Mouse (Mus musculus) myocyte (in vitro differentiated cells): ENCODE data around the gene Clmn. TPM values are rescaled to one million over a fixed set of nuclear protein-coding genes. Genes with fewer than 3 reads are reported as not detected.

ENCODE experiments used
- H3K27me3 ChIP-seq: one replicate; pipeline ENCODE4 v1.6.1; 2011; ENCODE audit not compliant: control insufficient read depth, insufficient read depth, insufficient read length
- H3K36me3 ChIP-seq: one replicate; pipeline ENCODE4 v1.6.1; 2011; ENCODE audit not compliant: control insufficient read depth, insufficient read depth
- H3K4me2 ChIP-seq: one replicate; pipeline ENCODE4 v1.6.1; 2011; ENCODE audit warnings: low read depth, control low read depth
- H3K4me3 ChIP-seq: one replicate; pipeline ENCODE4 v1.5.1; 2011; ENCODE audit warnings: mild to moderate bottlenecking, control low read depth, moderate library complexity
- H3K79me2 ChIP-seq: one replicate; pipeline ENCODE4 v1.6.1; 2011; ENCODE audit not compliant: control insufficient read depth, insufficient read depth
- H3ac ChIP-seq: one replicate; pipeline ENCODE4 v1.6.1; 2011; ENCODE audit not compliant: control insufficient read depth, insufficient read length
- CEBPB ChIP-seq: IDR thresholded peaks from 2 replicates; pipeline ENCODE4 v1.6.1; 2011; ENCODE audit warnings: mild to moderate bottlenecking, moderate library complexity; ENCODE audit not compliant: poor library complexity, insufficient read depth, severe bottlenecking
- E2F4 ChIP-seq: IDR thresholded peaks from one replicate; pipeline ENCODE4 v1.6.1; 2011; ENCODE audit warnings: mild to moderate bottlenecking, control low read depth, moderate library complexity; ENCODE audit not compliant: insufficient read depth
- MAX ChIP-seq: IDR thresholded peaks from one replicate; pipeline ENCODE4 v1.6.1; 2011; ENCODE audit warnings: low read depth, mild to moderate bottlenecking, control low read depth
- MYOD1 ChIP-seq, 3 experiments: IDR thresholded peaks; one replicate each; pipeline ENCODE4 v1.6.1; 2011; ENCODE audit warnings: control low read depth in 2 of 3, low read depth in 2 of 3, mild to moderate bottlenecking in 2 of 3, moderate library complexity in 1 of 3; ENCODE audit not compliant: insufficient read length in 2 of 3, control insufficient read depth in 1 of 3
- MYOG ChIP-seq, 3 experiments: IDR thresholded peaks; one replicate each; pipeline ENCODE4 v1.6.1; 2011; ENCODE audit warnings: control low read depth in 2 of 3, low read depth in 2 of 3, mild to moderate bottlenecking in 2 of 3; ENCODE audit not compliant: insufficient read length in 2 of 3, control insufficient read depth in 1 of 3, insufficient read depth in 1 of 3
- POLR2A ChIP-seq: IDR thresholded peaks from one replicate; pipeline ENCODE4 v1.6.1; 2011; ENCODE audit warnings: low read depth, mild to moderate bottlenecking, control low read depth, moderate library complexity; ENCODE audit not compliant: insufficient read length
- POLR2AphosphoS2 ChIP-seq: IDR thresholded peaks from one replicate; pipeline ENCODE4 v1.6.1; 2011; ENCODE audit warnings: low read depth, control low read depth; ENCODE audit not compliant: insufficient read length
- REST ChIP-seq: IDR thresholded peaks from one replicate; pipeline ENCODE4 v1.6.1; 2011; ENCODE audit warnings: mild to moderate bottlenecking, control low read depth, moderate library complexity; ENCODE audit not compliant: insufficient read depth, insufficient read length
- SRF ChIP-seq: IDR thresholded peaks from one replicate; pipeline ENCODE4 v1.6.1; 2011; ENCODE audit warnings: low read depth; ENCODE audit not compliant: control insufficient read depth, insufficient read length
- TCF12 ChIP-seq: IDR thresholded peaks from one replicate; pipeline ENCODE4 v1.6.1; 2011; ENCODE audit warnings: mild to moderate bottlenecking, control low read depth; ENCODE audit not compliant: poor library complexity, insufficient read depth, severe bottlenecking
- TCF3 ChIP-seq: IDR thresholded peaks from one replicate; pipeline ENCODE4 v1.6.1; 2011; ENCODE audit warnings: low read depth, control low read depth; ENCODE audit not compliant: insufficient read length
- USF1 ChIP-seq: IDR thresholded peaks from one replicate; pipeline ENCODE4 v1.6.1; 2011; ENCODE audit warnings: low read depth, mild to moderate bottlenecking, control low read depth, moderate library complexity
- polyA plus RNA-seq: library from polyadenylated mRNA; unstranded; fragments of >200 nt; fragmentation: generic; extraction: Trizol; gene quantifications from one replicate; pipeline ENCODE4 v1.2.1, GENCODE M21; 2012; ENCODE audit warnings: missing spikeins

Gene Clmn
- polyA plus RNA-seq, 1 experiment, result 0.07 TPM

DNA sequence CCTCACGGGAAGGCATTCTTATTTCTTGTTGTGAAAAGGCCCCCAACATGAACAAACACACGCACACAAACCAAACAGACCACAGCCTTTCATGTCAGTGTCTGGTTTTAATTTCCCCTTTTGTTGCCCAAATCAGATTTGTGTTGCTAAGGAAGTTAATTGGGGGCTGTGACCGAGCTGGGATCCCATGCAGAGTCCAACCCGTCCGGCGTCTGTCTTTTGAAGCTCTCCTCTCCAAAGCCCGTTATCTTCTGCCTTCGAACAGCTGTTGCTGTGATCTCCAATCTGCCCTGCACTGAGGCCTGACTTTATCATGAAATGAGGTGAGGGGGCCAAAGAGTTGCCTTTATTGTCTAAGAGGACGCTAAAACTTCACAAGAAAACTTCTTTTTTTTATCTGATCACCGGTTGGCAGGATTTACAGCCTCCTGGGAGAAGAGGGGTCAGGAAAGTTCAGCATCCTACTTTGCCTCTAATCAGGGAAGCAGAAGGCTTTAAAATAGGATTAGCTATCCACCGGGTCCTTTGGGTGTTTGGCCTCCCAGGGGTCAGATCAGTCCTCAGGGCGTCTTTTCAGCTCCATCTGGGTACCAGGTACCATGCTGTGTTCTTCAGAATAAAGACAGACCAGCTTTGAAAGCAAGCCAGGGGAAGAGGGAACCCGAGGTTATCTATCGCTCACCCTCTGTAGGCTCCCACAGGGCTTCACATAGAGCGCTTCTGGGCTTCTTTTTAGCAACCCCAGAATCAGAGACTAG, 43.3 kb upstream of the Clmn start:
- H3K4me2 ChIP-seq, result no peak overlapping the region

DNA sequence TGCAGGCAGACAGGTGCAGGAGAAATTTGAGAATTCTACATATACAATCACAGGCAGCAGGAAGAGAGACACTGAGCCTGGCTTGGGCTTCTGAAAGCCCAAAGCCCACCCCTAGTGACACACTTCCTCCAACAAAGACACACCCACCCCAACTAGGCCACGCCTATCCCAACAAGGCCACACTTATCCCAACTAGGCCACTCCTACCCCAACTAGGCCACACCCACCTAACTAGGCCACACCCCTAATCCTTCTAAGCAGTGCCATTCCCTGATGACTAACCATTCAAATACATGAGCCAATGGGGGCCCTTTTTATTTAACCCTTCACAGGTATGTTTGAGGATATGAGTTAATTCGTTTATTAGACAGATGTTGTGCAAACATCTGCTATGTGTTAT, 42.3 kb upstream of the Clmn start:
- Histone ChIP-seq H3ac (no peak overlapping the region), H3K4me2 (no peak overlapping the region), H3K36me3 (no peaks in the 10 kb centered on the region), H3K27me3 (no peaks in the 10 kb centered on the region), H3K4me3 (no peak overlapping the region), H3K79me2 (no peaks in the 10 kb centered on the region)
- TF ChIP-seq MAX (no peak), E2F4 (no peak), MYOD1 (IDR thresholded peaks at IDR 0.05; ENCODE audit: control insufficient read depth in 1 of 3, insufficient read length in 2 of 3, low read depth in 2 of 3) (no peak), POLR2A (no peak), SRF (no peak), TCF3 (no peak), POLR2AphosphoS2 (no peak), MYOG (IDR thresholded peaks at IDR 0.05; ENCODE audit: control insufficient read depth in 1 of 3, insufficient read depth in 1 of 3, insufficient read length in 2 of 3, low read depth in 2 of 3) (no peak), REST (no peak), CEBPB (no peak), USF1 (no peak), TCF12 (no peak)

More for the DNA sequence above, 43.3 kb upstream of the Clmn start:
- Histone ChIP-seq H3K36me3 (no peaks in the 10 kb centered on the region), H3K27me3 (no peaks in the 10 kb centered on the region), H3ac (no peak overlapping the region), H3K4me3 (no peak overlapping the region), H3K79me2 (no peaks in the 10 kb centered on the region)
- no peak for TF ChIP-seq CEBPB
- no peak for TF ChIP-seq USF1
- no peak for TF ChIP-seq MAX
- TF ChIP-seq POLR2AphosphoS2, result no peak

DNA sequence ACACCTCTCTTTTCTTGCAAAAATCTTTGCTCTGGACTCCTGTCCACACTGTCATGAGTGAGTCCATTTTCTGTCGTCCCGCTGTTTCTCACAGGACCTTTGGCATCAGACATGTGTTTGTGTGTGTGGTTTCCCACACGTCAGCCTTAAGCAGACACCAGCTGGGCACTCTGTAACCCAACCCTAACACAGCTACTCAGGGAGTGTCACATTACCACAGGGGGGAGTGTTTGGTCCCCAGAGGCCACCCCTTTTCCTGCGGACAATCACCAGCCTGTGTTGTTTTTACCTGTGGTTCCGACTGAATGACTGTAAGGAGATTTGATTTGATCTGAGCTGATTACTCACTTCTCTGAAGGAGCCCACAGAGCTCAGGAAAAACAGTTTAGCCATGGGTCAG, 39.3 kb upstream of the Clmn start:
- peak overlapping the region; percentile 51 for H3K4me2 ChIP-seq
- no peaks in the 10 kb centered on the region for H3K36me3 ChIP-seq
- no peak overlapping the region for H3ac ChIP-seq
- H3K4me3 ChIP-seq, result no peak overlapping the region
- peaks cover 4% of the 10 kb centered on the region for H3K27me3 ChIP-seq
- TF ChIP-seq MAX (no peak), USF1 (no peak), TCF12 (peak; percentile 62), REST (no peak), POLR2AphosphoS2 (no peak), MYOD1 (IDR thresholded peaks at IDR 0.05; ENCODE audit: control insufficient read depth in 1 of 3, insufficient read length in 2 of 3, low read depth in 2 of 3) (peak in 2 of 3 experiments; percentile 75 to 85), MYOG (IDR thresholded peaks at IDR 0.05; ENCODE audit: control insufficient read depth in 1 of 3, insufficient read depth in 1 of 3, insufficient read length in 2 of 3, low read depth in 2 of 3) (peak in 2 of 3 experiments; percentile 39 to 86)
- no peaks in the 10 kb centered on the region for H3K79me2 ChIP-seq

DNA sequence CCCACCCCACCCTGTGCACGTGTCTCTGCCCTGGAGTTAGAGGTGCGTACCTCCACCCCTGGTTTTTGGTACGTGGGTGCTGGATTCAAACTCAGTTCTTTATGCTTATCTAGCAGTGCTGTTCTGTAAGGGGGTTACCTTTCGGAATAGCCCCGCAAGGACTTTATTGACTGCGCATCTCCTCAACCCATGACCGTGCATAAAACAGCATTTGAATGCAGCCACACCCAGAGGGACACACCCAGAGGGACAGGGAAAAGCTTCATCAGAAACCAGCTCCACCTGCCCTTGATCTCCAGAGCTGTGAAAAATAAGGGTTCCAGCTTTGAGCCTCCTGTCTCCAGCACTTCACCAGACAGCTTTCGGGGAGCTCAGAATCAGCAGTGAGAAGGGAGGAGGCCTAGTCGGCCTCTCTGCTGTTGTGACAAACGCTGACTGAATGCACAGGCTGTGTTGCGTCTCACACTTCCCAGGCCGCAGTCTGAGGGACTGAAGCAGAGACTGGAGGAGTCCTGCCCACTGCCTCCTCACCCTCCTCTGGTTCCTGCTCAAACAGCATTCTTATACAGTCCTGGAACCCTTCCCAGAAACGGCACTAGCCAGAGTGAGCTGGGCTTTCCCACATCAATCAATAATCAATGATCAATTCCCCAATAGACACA, 37.6 kb upstream of the Clmn start:
- Histone ChIP-seq H3K27me3 (peaks cover 12% of the 10 kb centered on the region), H3ac (no peak overlapping the region), H3K36me3 (no peaks in the 10 kb centered on the region), H3K4me3 (no peak overlapping the region), H3K79me2 (no peaks in the 10 kb centered on the region), H3K4me2 (no peak overlapping the region)
- TF ChIP-seq TCF12 (no peak), MAX (no peak), E2F4 (no peak), POLR2A (no peak), POLR2AphosphoS2 (no peak), SRF (no peak), REST (no peak), MYOG (IDR thresholded peaks at IDR 0.05; ENCODE audit: control insufficient read depth in 1 of 3, insufficient read depth in 1 of 3, insufficient read length in 2 of 3, low read depth in 2 of 3) (no peak), MYOD1 (IDR thresholded peaks at IDR 0.05; ENCODE audit: control insufficient read depth in 1 of 3, insufficient read length in 2 of 3, low read depth in 2 of 3) (no peak), USF1 (no peak), CEBPB (no peak), TCF3 (no peak)

DNA sequence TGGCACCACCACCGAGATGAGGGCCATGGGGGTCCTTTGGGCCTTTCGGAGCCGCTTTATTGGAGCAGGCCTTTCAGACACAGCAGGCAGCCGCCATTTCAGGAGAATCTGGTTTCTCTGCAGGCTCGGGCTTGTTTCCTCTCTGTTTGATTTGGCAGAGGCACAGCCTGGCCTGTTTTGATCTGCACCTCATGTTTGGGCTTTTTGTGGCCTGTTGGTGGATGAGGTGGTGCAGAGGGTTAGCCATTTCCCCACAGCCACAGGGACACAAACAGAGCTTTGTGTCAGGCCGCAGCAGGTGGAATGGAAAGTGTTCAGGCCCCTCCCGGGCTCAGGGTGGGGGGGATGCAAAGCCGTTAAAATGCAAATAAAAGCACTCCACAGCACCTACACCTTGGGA, 36.4 kb upstream of the Clmn start:
- no peak overlapping the region for H3ac ChIP-seq
- TF ChIP-seq MYOG (IDR thresholded peaks at IDR 0.05; ENCODE audit: control insufficient read depth in 1 of 3, insufficient read depth in 1 of 3, insufficient read length in 2 of 3, low read depth in 2 of 3) (peak in 1 of 3 experiments; percentile 5), MYOD1 (IDR thresholded peaks at IDR 0.05; ENCODE audit: control insufficient read depth in 1 of 3, insufficient read length in 2 of 3, low read depth in 2 of 3) (peak in 1 of 3 experiments; percentile 23), CEBPB (no peak), POLR2A (no peak)
- no peaks in the 10 kb centered on the region for H3K79me2 ChIP-seq
- no peaks in the 10 kb centered on the region for H3K36me3 ChIP-seq
- peaks cover 24% of the 10 kb centered on the region for H3K27me3 ChIP-seq
- H3K4me2 ChIP-seq, result no peak overlapping the region
- no peak overlapping the region for H3K4me3 ChIP-seq
